Mouse (Mus musculus) lung, postnatal 0 days (tissue): ENCODE results near the gene Igbp1. TPM values are rescaled to one million over a fixed set of nuclear protein-coding genes. Genes with fewer than 3 reads are reported as not detected.

Source experiments
- ATAC-seq: fragments of 200-750 bp; cut with Nextera tagmentation; 2 replicates; pipeline ENCODE4 v1.8.0; 2017; ENCODE audit warnings: moderate library complexity
- DNase-seq: peaks from one replicate; pipeline ENCODE4 v3.0.0-alpha.2; 2016; ENCODE audit warnings: low spot score
- H3K27ac ChIP-seq: fragments of 300-500 bp; sonication (generic); 2 replicates; pipeline ENCODE4 v1.5.1; 2014; ENCODE audit warnings: antibody characterized with exemption, mild to moderate bottlenecking, low read length, mixed read lengths
- H3K27me3 ChIP-seq: fragments of 300-500 bp; sonication (generic); replicated peaks from 2 replicates; pipeline ENCODE4 v1.6.1; 2014; ENCODE audit warnings: low read length, mixed read lengths; ENCODE audit not compliant: insufficient read depth
- H3K36me3 ChIP-seq: fragments of 300-500 bp; sonication (generic); 2 replicates; pipeline ENCODE4 v1.6.1; 2014; ENCODE audit warnings: low read length, mixed read lengths; ENCODE audit not compliant: insufficient read depth
- H3K4me1 ChIP-seq: fragments of 300-500 bp; sonication (generic); 2 replicates; pipeline ENCODE4 v1.6.1; 2014; ENCODE audit warnings: antibody characterized with exemption, low read depth, low read length, mixed read lengths; ENCODE audit not compliant: insufficient read depth
- H3K4me2 ChIP-seq: fragments of 300-500 bp; sonication (generic); replicated peaks from 2 replicates; pipeline ENCODE4 v1.6.1; 2014; ENCODE audit warnings: low read depth, mild to moderate bottlenecking, low read length, moderate library complexity, mixed read lengths
- H3K4me3 ChIP-seq: fragments of 300-500 bp; sonication (generic); 2 replicates; pipeline ENCODE4 v1.5.1; 2014; ENCODE audit warnings: low read depth, low read length
- H3K9ac ChIP-seq: fragments of 300-500 bp; sonication (generic); replicated peaks from 2 replicates; pipeline ENCODE4 v1.6.1; 2014; ENCODE audit warnings: low read depth, mild to moderate bottlenecking
- H3K9me3 ChIP-seq: fragments of 300-500 bp; sonication (generic); 2 replicates; pipeline ENCODE4 v1.6.1; 2016; ENCODE audit warnings: low read length, mixed read lengths
- CTCF ChIP-seq: IDR thresholded peaks from 2 replicates; pipeline ENCODE4 v1.5.1; 2016; ENCODE audit warnings: antibody characterized with exemption, mild to moderate bottlenecking
- EP300 ChIP-seq: IDR thresholded peaks from 2 replicates; pipeline ENCODE4 v1.6.1; 2016; ENCODE audit warnings: antibody characterized with exemption, mild to moderate bottlenecking, control low read depth
- WGBS: fragments of 180-500 bp; shearing (Covaris S2); extraction: QIAGEN DNeasy Blood & Tissue Kit; methylation state at CpG from one replicate; pipeline ENCODE4 v1.1.7; 2014; 5-methylcytosine and 5-hydroxymethylcytosine counted together
- polyA plus RNA-seq: library from polyadenylated mRNA; unstranded; fragments of >200 nt; fragmentation: Nextera tagmentation; extraction: Ambion mirVana; gene quantifications from 2 replicates; pipeline ENCODE4 v1.2.1, GENCODE M21; 2015

Gene Igbp1
- polyA plus RNA-seq, 1 experiment from 2014 or later, result 35.5 TPM

- Histone ChIP-seq H3K9ac (no peak overlapping the region), H3K4me2 (peak overlapping the region; percentile 61), H3K27me3 (no peaks in the 10 kb centered on the region), H3K4me3 (peak overlapping the region; percentile 59), H3K4me1 (no peaks in the 10 kb centered on the region), H3K27ac (no peak overlapping the region), H3K9me3 (no peaks in the 10 kb centered on the region), H3K36me3 (no peaks in the 10 kb centered on the region)
- ATAC-seq (no peak; the same call in 1 of the 2 replicates), DNase-seq (no peak)
- WGBS, result 15% methylated on average over 22 of the region's 22 CpGs
- TF ChIP-seq EP300 (no peak), CTCF (no peak)
These were observed 507 bp upstream of the Igbp1 start for GRCm38 (mm10) chrX:100493500-100494067.

- Histone ChIP-seq H3K9me3 (no peaks in the 10 kb centered on the region), H3K9ac (no peak overlapping the region), H3K4me2 (no peak overlapping the region), H3K27me3 (no peaks in the 10 kb centered on the region), H3K27ac (no peak overlapping the region), H3K4me3 (no peak overlapping the region), H3K4me1 (no peaks in the 10 kb centered on the region), H3K36me3 (no peaks in the 10 kb centered on the region)
- ATAC-seq (no peak), DNase-seq (no peak)
- WGBS, result 75% methylated on average over 5 of the region's 5 CpGs
- no peak for TF ChIP-seq CTCF
- TF ChIP-seq EP300, result no peak
These were observed 10.2 kb downstream of the Igbp1 start for GRCm38 (mm10) chrX:100504175-100504851.

- DNase-seq (no peak), ATAC-seq (no peak)
- Histone ChIP-seq H3K27me3 (no peaks in the 10 kb centered on the region), H3K9me3 (no peaks in the 10 kb centered on the region), H3K4me3 (no peak overlapping the region), H3K4me2 (no peak overlapping the region), H3K27ac (no peak overlapping the region), H3K36me3 (no peaks in the 10 kb centered on the region), H3K9ac (no peak overlapping the region), H3K4me1 (no peaks in the 10 kb centered on the region)
- 87% methylated on average over 4 of the region's 4 CpGs for WGBS
- TF ChIP-seq CTCF, result no peak
- no peak for TF ChIP-seq EP300
These were observed 14.1 kb downstream of the Igbp1 start for GRCm38 (mm10) chrX:100508164-100508563.

GRCm38 (mm10) chrX:100509921-100510320 is 15.8 kb downstream of the Igbp1 start:
- H3K27me3 ChIP-seq, result no peaks in the 10 kb centered on the region
- DNase-seq (no peak), ATAC-seq (no peak)
- TF ChIP-seq CTCF (no peak), EP300 (no peak)
- no peak overlapping the region for H3K27ac ChIP-seq
- H3K4me2 ChIP-seq, result no peak overlapping the region
- H3K9me3 ChIP-seq, result no peaks in the 10 kb centered on the region
- 84% methylated on average over 3 of the region's 3 CpGs for WGBS
- H3K4me1 ChIP-seq, result no peaks in the 10 kb centered on the region
- no peaks in the 10 kb centered on the region for H3K36me3 ChIP-seq
- no peak overlapping the region for H3K9ac ChIP-seq
- H3K4me3 ChIP-seq, result no peak overlapping the region

GRCm38 (mm10) chrX:100516683-100517082 is 22.6 kb downstream of the Igbp1 start:
- TF ChIP-seq CTCF, result no peak
- TF ChIP-seq EP300, result no peak
- no peak overlapping the region for H3K4me2 ChIP-seq
- H3K27ac ChIP-seq, result no peak overlapping the region
- ATAC-seq, result no peak
- H3K27me3 ChIP-seq, result no peaks in the 10 kb centered on the region
- H3K9me3 ChIP-seq, result no peaks in the 10 kb centered on the region
- 78% methylated on average over 3 of the region's 3 CpGs for WGBS
- no peak overlapping the region for H3K4me3 ChIP-seq
- no peak for DNase-seq
- H3K4me1 ChIP-seq, result no peaks in the 10 kb centered on the region
- no peak overlapping the region for H3K9ac ChIP-seq
- H3K36me3 ChIP-seq, result no peaks in the 10 kb centered on the region

GRCm38 (mm10) chrX:100517626-100518025 is 23.5 kb downstream of the Igbp1 start:
- H3K27me3 ChIP-seq, result no peaks in the 10 kb centered on the region
- WGBS, result 92% methylated on average over 6 of the region's 6 CpGs
- TF ChIP-seq CTCF, result no peak
- TF ChIP-seq EP300, result no peak
- no peak for ATAC-seq
- H3K4me3 ChIP-seq, result no peak overlapping the region
- H3K27ac ChIP-seq, result no peak overlapping the region
- no peaks in the 10 kb centered on the region for H3K9me3 ChIP-seq
- DNase-seq, result no peak
- H3K36me3 ChIP-seq, result no peaks in the 10 kb centered on the region
- H3K4me2 ChIP-seq, result no peak overlapping the region
- H3K4me1 ChIP-seq, result no peaks in the 10 kb centered on the region
- H3K9ac ChIP-seq, result no peak overlapping the region
